Mouse (Mus musculus) olfactory bulb, adult 2 months (tissue): Measurements from ENCODE around the gene Zdhhc14.

Source experiments
- CTCF ChIP-seq: fragments of 200-500 bp; IDR thresholded peaks from 2 replicates; pipeline ENCODE4 v1.5.1; 2012; ENCODE audit warnings: low read depth, mild to moderate bottlenecking, low read length, moderate library complexity; ENCODE audit not compliant: insufficient read depth
- POLR2A ChIP-seq: fragments of 200-500 bp; IDR thresholded peaks from 2 replicates; pipeline ENCODE4 v1.6.1; 2012; ENCODE audit warnings: mild to moderate bottlenecking, low read depth, low read length, moderate library complexity; ENCODE audit not compliant: insufficient read depth

- TF ChIP-seq CTCF (no peak), POLR2A (no peak)
Observed at GRCm38 (mm10) chr17:5612236-5612635, 119.9 kb downstream of the Zdhhc14 start.
